Mouse (Mus musculus) brain, embryonic 14.5 days (tissue): ENCODE results near the gene Eml2.

Experiments
- CTCF ChIP-seq: fragments of 200-500 bp; IDR thresholded peaks from 2 replicates; pipeline ENCODE4 v1.5.1; 2012; ENCODE audit warnings: inconsistent platforms, mild to moderate bottlenecking, moderate library complexity, borderline replicate concordance; ENCODE audit not compliant: insufficient read depth, insufficient read length; ENCODE audit errors: extremely low read depth
- POLR2A ChIP-seq: fragments of 200-500 bp; IDR thresholded peaks from 2 replicates; pipeline ENCODE4 v1.6.1; 2012; ENCODE audit warnings: mild to moderate bottlenecking, inconsistent platforms, borderline replicate concordance; ENCODE audit not compliant: poor library complexity, insufficient read depth, insufficient read length, severe bottlenecking; ENCODE audit errors: extremely low read depth

DNA sequence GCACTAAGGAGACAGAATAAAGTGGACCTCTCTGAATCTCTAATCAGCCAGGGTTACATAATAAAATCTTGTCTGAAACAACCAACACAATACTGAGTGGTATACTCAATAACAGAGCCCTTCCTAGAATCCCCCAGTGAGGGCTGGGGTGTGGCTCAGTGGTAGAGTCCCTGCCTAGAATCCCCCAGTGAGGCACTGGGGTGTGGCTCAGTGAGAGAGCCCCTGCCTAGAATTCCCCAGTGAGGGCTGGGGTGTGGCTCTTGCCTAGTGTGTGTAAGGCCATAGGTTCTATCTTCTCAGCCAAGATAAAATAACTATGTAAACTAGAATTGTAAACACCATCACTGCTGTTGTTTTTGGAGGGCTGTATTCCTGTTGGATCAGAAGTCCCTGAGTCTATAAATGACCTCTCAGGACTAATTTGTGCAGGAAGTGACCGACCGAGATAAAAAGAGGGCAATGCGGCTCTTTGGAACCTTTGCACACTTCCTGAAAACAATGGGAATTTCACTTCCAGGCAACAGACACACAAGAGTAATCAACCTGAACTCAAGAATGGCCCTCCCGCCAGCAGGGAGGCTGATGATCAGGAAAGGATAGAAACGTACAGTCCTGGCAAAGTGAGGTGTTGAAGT, 34.9 kb downstream of the Eml2 start:
- TF ChIP-seq CTCF (no peak), POLR2A (no peak)
